Mouse (Mus musculus) heart, embryonic 16.5 days (tissue): ENCODE results near the gene Mfap3. TPM values are rescaled to one million over a fixed set of nuclear protein-coding genes. Genes with fewer than 3 reads are reported as not detected.
A peak's percentile ranks its signal among the peaks of the same experiment; 100 is the strongest.

Source experiments
- ATAC-seq: fragments of 200-750 bp; cut with Nextera tagmentation; replicated peaks from 2 replicates; pipeline ENCODE4 v1.8.0; 2017; ENCODE audit warnings: moderate number of reproducible peaks; ENCODE audit not compliant: insufficient read depth, low FRiP score; ENCODE audit errors: extremely low read depth
- H3K27ac ChIP-seq: fragments of 300-500 bp; sonication (generic); 2 replicates; pipeline ENCODE4 v1.5.1; 2014; ENCODE audit warnings: mild to moderate bottlenecking, low read length, control low read depth, moderate library complexity
- H3K27me3 ChIP-seq: fragments of 300-500 bp; sonication (generic); 2 replicates; pipeline ENCODE4 v1.6.1; 2014; ENCODE audit warnings: low read length, mixed read lengths; ENCODE audit not compliant: control insufficient read depth, insufficient read depth
- H3K36me3 ChIP-seq: fragments of 300-500 bp; sonication (generic); 2 replicates; pipeline ENCODE4 v1.6.1; 2014; ENCODE audit not compliant: control insufficient read depth, insufficient read depth
- H3K4me1 ChIP-seq: fragments of 300-500 bp; sonication (generic); 2 replicates; pipeline ENCODE4 v1.6.1; 2014; ENCODE audit warnings: low read length, mixed read lengths; ENCODE audit not compliant: control insufficient read depth, insufficient read depth
- H3K4me2 ChIP-seq: fragments of 300-500 bp; sonication (generic); 2 replicates; pipeline ENCODE4 v1.6.1; 2014; ENCODE audit warnings: low read depth, mild to moderate bottlenecking, control low read depth, low read length
- H3K4me3 ChIP-seq: fragments of 300-500 bp; sonication (generic); 2 replicates; pipeline ENCODE4 v1.5.1; 2014; ENCODE audit warnings: mild to moderate bottlenecking, control low read depth, low read length
- H3K9ac ChIP-seq: fragments of 300-500 bp; sonication (generic); 2 replicates; pipeline ENCODE4 v1.6.1; 2014; ENCODE audit warnings: low read length, control low read depth
- H3K9me3 ChIP-seq: fragments of 300-500 bp; sonication (generic); replicated peaks from 2 replicates; pipeline ENCODE4 v1.6.1; 2016; ENCODE audit warnings: low read length; ENCODE audit not compliant: control insufficient read depth
- WGBS: fragments of 180-500 bp; shearing (Covaris S2); extraction: QIAGEN DNeasy Blood & Tissue Kit; methylation state at CpG from one replicate; pipeline ENCODE4 v1.1.7; 2014; 5-methylcytosine and 5-hydroxymethylcytosine counted together
- polyA plus RNA-seq: library from polyadenylated mRNA; unstranded; fragments of >200 nt; fragmentation: Nextera tagmentation; extraction: Ambion mirVana; gene quantifications from 2 replicates; pipeline ENCODE4 v1.2.1, GENCODE M21; 2015

Gene Mfap3
- polyA plus RNA-seq, 1 experiment from 2014 or later, result 32.1 TPM

- no peak overlapping the region for H3K9ac ChIP-seq
- H3K4me2 ChIP-seq, result no peak overlapping the region
- WGBS, result 44% methylated on average over 18 of the region's 18 CpGs
- H3K27ac ChIP-seq, result no peak overlapping the region
- H3K27me3 ChIP-seq, result no peaks in the 10 kb centered on the region
- peaks cover 16% of the 10 kb centered on the region; the same call in 1 of the 2 replicates for H3K9me3 ChIP-seq
- no peaks in the 10 kb centered on the region for H3K36me3 ChIP-seq
- no peak for ATAC-seq
- no peak overlapping the region for H3K4me3 ChIP-seq
- no peaks in the 10 kb centered on the region; the same call in 1 of the 2 replicates for H3K4me1 ChIP-seq
Observed at GRCm38 (mm10) chr11:57566091-57567035, 47.9 kb downstream of the Mfap3 start.

GRCm38 (mm10) chr11:57568950-57569490, 50.6 kb downstream of the Mfap3 start:
- Histone ChIP-seq H3K9ac (no peak overlapping the region), H3K4me2 (no peak overlapping the region), H3K4me3 (no peak overlapping the region), H3K4me1 (peaks cover 4% of the 10 kb centered on the region), H3K27me3 (no peaks in the 10 kb centered on the region), H3K9me3 (peaks cover 16% of the 10 kb centered on the region; the same call in 1 of the 2 replicates), H3K27ac (no peak overlapping the region), H3K36me3 (no peaks in the 10 kb centered on the region)
- ATAC-seq, result no peak
- 76% methylated on average over 2 of the region's 2 CpGs for WGBS

GRCm38 (mm10) chr11:57571035-57571434, 52.6 kb downstream of the Mfap3 start:
- peaks cover 6% of the 10 kb centered on the region for H3K4me1 ChIP-seq
- H3K27ac ChIP-seq, result no peak overlapping the region
- ATAC-seq, result no peak
- no peak overlapping the region for H3K9ac ChIP-seq
- WGBS, result 70% methylated on average over 3 of the region's 3 CpGs
- H3K4me3 ChIP-seq, result no peak overlapping the region
- no peaks in the 10 kb centered on the region for H3K27me3 ChIP-seq
- no peaks in the 10 kb centered on the region for H3K36me3 ChIP-seq
- H3K9me3 ChIP-seq, result peaks cover 16% of the 10 kb centered on the region; the same call in 1 of the 2 replicates
- no peak overlapping the region for H3K4me2 ChIP-seq

- ATAC-seq, result no peak
- Histone ChIP-seq H3K9me3 (peaks cover 16% of the 10 kb centered on the region; the same call in 1 of the 2 replicates), H3K9ac (peak overlapping the region; percentile 9; the same call in 1 of the 2 replicates), H3K27me3 (no peaks in the 10 kb centered on the region), H3K4me2 (peak overlapping the region; percentile 44), H3K36me3 (no peaks in the 10 kb centered on the region), H3K4me3 (0 out of 2 replicates have a peak overlapping the region, but pooled peaks have one; percentile 9), H3K27ac (no peak overlapping the region), H3K4me1 (peaks cover 6% of the 10 kb centered on the region)
- 32% methylated on average over 14 of the region's 14 CpGs for WGBS
Observed at GRCm38 (mm10) chr11:57573686-57574274, 55.3 kb downstream of the Mfap3 start.

- Histone ChIP-seq H3K27ac (no peak overlapping the region), H3K27me3 (no peaks in the 10 kb centered on the region), H3K4me3 (no peak overlapping the region), H3K9me3 (no peaks in the 10 kb centered on the region), H3K9ac (no peak overlapping the region), H3K4me2 (no peak overlapping the region), H3K4me1 (peaks cover 6% of the 10 kb centered on the region), H3K36me3 (no peaks in the 10 kb centered on the region)
- 65% methylated on average over 6 of the region's 6 CpGs for WGBS
- ATAC-seq, result no peak
Observed at GRCm38 (mm10) chr11:57576871-57577515, 58.5 kb downstream of the Mfap3 start.

GRCm38 (mm10) chr11:57582818-57583635, 64.6 kb downstream of the Mfap3 start:
- Histone ChIP-seq H3K4me3 (no peak overlapping the region), H3K4me2 (no peak overlapping the region), H3K27me3 (no peaks in the 10 kb centered on the region), H3K4me1 (peaks cover 3% of the 10 kb centered on the region; the same call in 1 of the 2 replicates), H3K9me3 (no peaks in the 10 kb centered on the region), H3K9ac (no peak overlapping the region), H3K27ac (no peak overlapping the region), H3K36me3 (no peaks in the 10 kb centered on the region)
- no peak for ATAC-seq
- WGBS, result 15% methylated on average over 10 of the region's 10 CpGs

Other genes with a start within 250 kb of the Mfap3 start
- gene Fam114a2, start within 50 bp of the Mfap3 start, polyA plus RNA-seq, result 65.3 and 68.4 TPM in 2 replicates
- gene Galnt10, start 126.8 kb downstream of the Mfap3 start, polyA plus RNA-seq, result 9.3 and 9.7 TPM in 2 replicates